Mouse (Mus musculus) neural tube, embryonic 15.5 days (tissue): ENCODE measurements around the gene Rsu1. TPM values are rescaled to one million over a fixed set of nuclear protein-coding genes. Genes with fewer than 3 reads are reported as not detected.

Experiments used
- ATAC-seq: fragments of 200-750 bp; cut with Nextera tagmentation; 2 replicates; pipeline ENCODE4 v1.8.0; 2017; ENCODE audit warnings: mild to moderate bottlenecking, moderate TSS enrichment, moderate library complexity; ENCODE audit not compliant: low FRiP score
- H3K27ac ChIP-seq: fragments of 300-500 bp; sonication (generic); replicated peaks from 2 replicates; pipeline ENCODE4 v1.5.1; 2015; ENCODE audit warnings: mild to moderate bottlenecking, inconsistent platforms
- H3K27me3 ChIP-seq: fragments of 300-500 bp; sonication (generic); replicated peaks from 2 replicates; pipeline ENCODE4 v1.6.1; 2015; ENCODE audit warnings: inconsistent platforms
- H3K36me3 ChIP-seq: fragments of 300-500 bp; sonication (generic); 2 replicates; pipeline ENCODE4 v1.6.1; 2015; ENCODE audit warnings: inconsistent platforms
- H3K4me1 ChIP-seq: fragments of 300-500 bp; sonication (generic); 2 replicates; pipeline ENCODE4 v1.6.1; 2015; ENCODE audit warnings: inconsistent platforms
- H3K4me2 ChIP-seq: fragments of 300-500 bp; sonication (generic); 2 replicates; pipeline ENCODE4 v1.6.1; 2015; ENCODE audit warnings: inconsistent platforms, mild to moderate bottlenecking, moderate library complexity
- H3K4me3 ChIP-seq: fragments of 300-500 bp; sonication (generic); replicated peaks from 2 replicates; pipeline ENCODE4 v1.5.1; 2015; ENCODE audit warnings: mild to moderate bottlenecking, inconsistent platforms
- H3K9ac ChIP-seq: fragments of 300-500 bp; sonication (generic); replicated peaks from 2 replicates; pipeline ENCODE4 v1.6.1; 2015; ENCODE audit warnings: mild to moderate bottlenecking, inconsistent platforms
- H3K9me3 ChIP-seq: fragments of 300-500 bp; sonication (generic); replicated peaks from 2 replicates; pipeline ENCODE4 v1.6.1; 2016; ENCODE audit warnings: inconsistent platforms
- WGBS: fragments of 180-500 bp; shearing (Covaris S2); methylation state at CpG from one replicate; pipeline ENCODE4 v1.1.7; 2015; ENCODE audit warnings: mixed read lengths; 5-methylcytosine and 5-hydroxymethylcytosine counted together
- polyA plus RNA-seq: library from polyadenylated mRNA; unstranded; fragments of >200 nt; fragmentation: Nextera tagmentation; extraction: Ambion mirVana; gene quantifications from 2 replicates; pipeline ENCODE4 v1.2.1, GENCODE M21; 2015

Rsu1 gene
- polyA plus RNA-seq, 1 experiment from 2014 or later = 78.5 TPM

GRCm38 (mm10) chr2:13223451-13223850 lies 47.8 kb downstream of the Rsu1 start:
- 91% methylated on average over 4 of the region's 4 CpGs for WGBS
- ATAC-seq = no peak
- Histone ChIP-seq H3K9me3 (no peaks in the 10 kb centered on the region), H3K27ac (no peak overlapping the region), H3K4me3 (no peak overlapping the region), H3K4me2 (no peak overlapping the region), H3K9ac (no peak overlapping the region), H3K36me3 (no peaks in the 10 kb centered on the region), H3K4me1 (peaks cover 5% of the 10 kb centered on the region; the same call in 1 of the 2 replicates), H3K27me3 (no peaks in the 10 kb centered on the region)

- H3K27me3 ChIP-seq = no peaks in the 10 kb centered on the region
Measured at GRCm38 (mm10) chr2:13220141-13220540, 51.1 kb downstream of the Rsu1 start.

DNA sequence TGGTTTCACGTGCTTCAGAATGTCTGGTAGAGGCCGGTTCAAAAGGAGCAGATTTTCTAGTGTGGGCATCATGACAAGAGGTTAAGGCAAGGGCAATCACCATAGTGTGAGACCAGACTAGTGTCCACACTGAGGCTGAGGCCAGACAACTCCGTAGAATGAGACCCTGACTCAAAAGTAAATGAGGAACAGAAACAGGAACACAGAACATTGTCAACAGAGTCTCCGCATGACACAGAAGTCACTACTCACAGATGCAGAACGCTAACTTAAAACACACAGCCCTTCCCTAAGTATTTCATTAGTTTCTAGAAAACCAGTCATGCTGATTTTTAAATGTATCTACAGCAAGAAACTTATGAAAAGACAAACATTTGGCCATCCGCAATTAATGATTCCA lies 53.1 kb downstream of the Rsu1 start:
- Histone ChIP-seq H3K36me3 (peaks cover 12% of the 10 kb centered on the region; the same call in 1 of the 2 replicates), H3K27ac (no peak overlapping the region), H3K27me3 (no peaks in the 10 kb centered on the region), H3K9ac (no peak overlapping the region), H3K9me3 (no peaks in the 10 kb centered on the region), H3K4me3 (no peak overlapping the region), H3K4me2 (no peak overlapping the region), H3K4me1 (no peaks in the 10 kb centered on the region)
- WGBS = 86% methylated on average over 6 of the region's 6 CpGs
- ATAC-seq = no peak

More at GRCm38 (mm10) chr2:13220141-13220540, 51.1 kb downstream of the Rsu1 start:
- Histone ChIP-seq H3K4me2 (no peak overlapping the region), H3K4me1 (no peaks in the 10 kb centered on the region), H3K9me3 (no peaks in the 10 kb centered on the region), H3K4me3 (no peak overlapping the region), H3K27ac (no peak overlapping the region), H3K9ac (no peak overlapping the region), H3K36me3 (peaks cover 11% of the 10 kb centered on the region; the same call in 1 of the 2 replicates)
- no peak for ATAC-seq
- WGBS = 81% methylated on average over 2 of the region's 2 CpGs

- Histone ChIP-seq H3K9ac (no peak overlapping the region), H3K4me3 (no peak overlapping the region), H3K27me3 (peaks cover 3% of the 10 kb centered on the region; the same call in 1 of the 2 replicates), H3K27ac (no peak overlapping the region), H3K36me3 (no peaks in the 10 kb centered on the region), H3K4me2 (no peak overlapping the region), H3K4me1 (no peaks in the 10 kb centered on the region), H3K9me3 (no peaks in the 10 kb centered on the region)
- ATAC-seq = no peak
- WGBS = 92% methylated on average over 2 of the region's 2 CpGs
Measured at GRCm38 (mm10) chr2:13206825-13207224, 64.4 kb downstream of the Rsu1 start.

DNA sequence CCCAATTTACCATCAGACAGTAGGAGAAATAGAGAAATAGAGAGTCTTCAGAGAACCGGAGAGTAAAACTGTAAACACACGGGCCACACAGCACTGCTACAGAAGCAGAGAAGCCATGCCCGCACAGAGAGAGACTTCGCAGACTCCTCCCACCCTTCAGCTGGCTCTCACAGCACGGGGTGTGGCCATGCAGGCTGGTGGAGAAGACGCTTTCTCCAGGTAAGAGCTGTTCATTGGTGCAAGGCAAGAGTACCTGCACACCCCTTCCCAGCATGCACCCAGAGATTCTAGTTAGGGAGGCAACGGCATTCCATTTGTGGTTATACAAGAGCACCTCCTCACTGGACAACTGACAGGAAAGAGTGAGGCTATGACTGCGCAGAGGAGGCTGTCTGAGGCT lies 64.8 kb downstream of the Rsu1 start:
- ATAC-seq = no peak
- no peak overlapping the region for H3K4me2 ChIP-seq

GRCm38 (mm10) chr2:13202805-13203475 lies 68.3 kb downstream of the Rsu1 start:
- H3K27ac ChIP-seq = no peak overlapping the region
- H3K9me3 ChIP-seq = no peaks in the 10 kb centered on the region
- no peak overlapping the region for H3K4me2 ChIP-seq
- H3K4me1 ChIP-seq = no peaks in the 10 kb centered on the region
- no peaks in the 10 kb centered on the region for H3K36me3 ChIP-seq
- H3K9ac ChIP-seq = no peak overlapping the region
- H3K4me3 ChIP-seq = no peak overlapping the region
- peaks cover 3% of the 10 kb centered on the region; the same call in 1 of the 2 replicates for H3K27me3 ChIP-seq
- no peak for ATAC-seq
- WGBS = 25% methylated on average over 6 of the region's 6 CpGs

More for the DNA sequence above, 64.8 kb downstream of the Rsu1 start:
- H3K36me3 ChIP-seq = no peaks in the 10 kb centered on the region
- no peak overlapping the region for H3K27ac ChIP-seq
- H3K4me3 ChIP-seq = no peak overlapping the region
- no peaks in the 10 kb centered on the region for H3K9me3 ChIP-seq
- no peak overlapping the region for H3K9ac ChIP-seq
- H3K27me3 ChIP-seq = peaks cover 3% of the 10 kb centered on the region; the same call in 1 of the 2 replicates
- WGBS = 69% methylated on average over 8 of the region's 8 CpGs
- H3K4me1 ChIP-seq = no peaks in the 10 kb centered on the region

- H3K9ac ChIP-seq = no peak overlapping the region
- H3K4me3 ChIP-seq = no peak overlapping the region
- H3K4me1 ChIP-seq = no peaks in the 10 kb centered on the region
- no peak overlapping the region for H3K27ac ChIP-seq
- no peaks in the 10 kb centered on the region for H3K9me3 ChIP-seq
- H3K27me3 ChIP-seq = no peaks in the 10 kb centered on the region
- no peak for ATAC-seq
- H3K4me2 ChIP-seq = no peak overlapping the region
- 81% methylated on average over 7 of the region's 7 CpGs for WGBS
- no peaks in the 10 kb centered on the region for H3K36me3 ChIP-seq
Measured at GRCm38 (mm10) chr2:13199713-13200112, 71.5 kb downstream of the Rsu1 start.

DNA sequence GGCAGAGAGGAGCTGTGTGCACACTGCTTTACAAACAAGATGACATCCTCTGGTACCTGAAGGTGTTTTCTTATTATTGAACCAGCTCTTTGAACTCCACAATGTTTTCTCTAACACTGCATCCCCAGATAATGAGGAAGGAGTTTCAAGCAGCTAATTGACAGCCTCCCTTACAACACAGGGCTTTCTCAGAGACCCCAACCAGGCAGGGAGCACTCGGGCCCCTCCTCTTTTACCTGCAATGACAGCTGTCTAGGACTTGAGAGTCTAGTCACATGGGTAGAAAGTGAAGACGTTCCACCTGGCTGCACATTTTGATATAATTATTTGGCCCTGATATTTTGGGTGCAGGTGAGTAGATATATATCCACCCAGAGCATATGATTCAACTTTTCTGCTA lies 72.2 kb downstream of the Rsu1 start:
- Histone ChIP-seq H3K4me3 (no peak overlapping the region), H3K9ac (no peak overlapping the region), H3K4me2 (no peak overlapping the region), H3K36me3 (no peaks in the 10 kb centered on the region), H3K27me3 (no peaks in the 10 kb centered on the region), H3K27ac (no peak overlapping the region), H3K9me3 (no peaks in the 10 kb centered on the region), H3K4me1 (no peaks in the 10 kb centered on the region)
- 76% methylated on average over 2 of the region's 2 CpGs for WGBS
- no peak for ATAC-seq

DNA sequence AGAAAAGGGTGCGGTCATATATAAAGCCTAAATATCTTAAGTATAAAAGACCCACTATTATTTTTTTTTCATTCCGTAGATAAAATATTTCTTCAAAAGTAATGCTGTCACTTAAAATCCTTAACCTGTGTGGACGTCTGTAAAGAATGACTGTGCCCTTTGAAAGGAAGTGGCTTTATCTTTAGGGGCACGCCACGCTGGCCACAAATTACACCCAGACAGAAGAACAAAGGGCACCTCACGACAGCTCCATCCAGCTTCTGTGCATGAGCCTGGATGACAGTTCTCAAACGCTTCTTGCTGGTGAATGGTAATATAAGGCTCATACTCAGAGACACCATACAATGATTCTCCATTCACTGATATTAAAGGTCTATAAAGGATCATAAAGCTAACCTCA lies 75.7 kb downstream of the Rsu1 start:
- ATAC-seq = no peak
- Histone ChIP-seq H3K9ac (no peak overlapping the region), H3K36me3 (no peaks in the 10 kb centered on the region), H3K4me2 (no peak overlapping the region), H3K9me3 (no peaks in the 10 kb centered on the region), H3K4me1 (no peaks in the 10 kb centered on the region), H3K27ac (no peak overlapping the region), H3K27me3 (no peaks in the 10 kb centered on the region), H3K4me3 (no peak overlapping the region)
- 40% methylated on average over 7 of the region's 7 CpGs for WGBS

DNA sequence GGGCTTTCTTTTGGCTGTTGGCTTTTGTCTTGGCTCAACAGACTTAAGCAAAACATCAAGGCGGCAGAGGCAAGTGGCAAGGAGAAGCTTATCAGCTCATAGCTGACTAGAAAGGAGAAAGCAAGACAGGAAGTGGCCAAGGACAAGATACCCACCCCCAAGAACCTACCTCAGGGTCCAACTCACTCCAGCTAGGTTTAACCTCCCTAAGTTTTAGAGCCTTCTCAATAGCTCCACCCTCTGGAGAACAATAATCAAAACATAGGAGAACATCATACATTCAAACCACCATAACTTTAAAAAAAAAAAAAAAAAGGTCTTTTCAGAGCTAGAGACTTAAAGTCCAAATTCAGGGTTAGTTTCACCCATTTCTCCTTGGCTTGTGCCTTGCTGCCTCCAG lies 79.1 kb downstream of the Rsu1 start:
- H3K36me3 ChIP-seq = no peaks in the 10 kb centered on the region
- WGBS = 83% methylated on average over 1 of the region's 1 CpGs
- H3K4me3 ChIP-seq = no peak overlapping the region
- no peak overlapping the region for H3K4me2 ChIP-seq
- no peaks in the 10 kb centered on the region for H3K9me3 ChIP-seq
- no peaks in the 10 kb centered on the region for H3K27me3 ChIP-seq
- H3K9ac ChIP-seq = no peak overlapping the region
- no peaks in the 10 kb centered on the region for H3K4me1 ChIP-seq
- no peak overlapping the region for H3K27ac ChIP-seq
- no peak for ATAC-seq

- Histone ChIP-seq H3K4me2 (no peak overlapping the region), H3K9ac (no peak overlapping the region), H3K27me3 (no peaks in the 10 kb centered on the region), H3K4me3 (no peak overlapping the region), H3K36me3 (no peaks in the 10 kb centered on the region), H3K9me3 (no peaks in the 10 kb centered on the region), H3K4me1 (no peaks in the 10 kb centered on the region), H3K27ac (no peak overlapping the region)
- WGBS = 61% methylated on average over 4 of the region's 4 CpGs
- no peak for ATAC-seq
Measured at GRCm38 (mm10) chr2:13190767-13191166, 80.4 kb downstream of the Rsu1 start.

- 92% methylated on average over 11 of the region's 11 CpGs for WGBS
- Histone ChIP-seq H3K4me1 (no peaks in the 10 kb centered on the region), H3K27ac (no peak overlapping the region), H3K4me2 (no peak overlapping the region), H3K9me3 (no peaks in the 10 kb centered on the region), H3K4me3 (no peak overlapping the region), H3K36me3 (no peaks in the 10 kb centered on the region), H3K9ac (no peak overlapping the region), H3K27me3 (no peaks in the 10 kb centered on the region)
- no peak for ATAC-seq
Measured at GRCm38 (mm10) chr2:13188831-13189495, 82.3 kb downstream of the Rsu1 start.
